In the genomic region with DNA sequence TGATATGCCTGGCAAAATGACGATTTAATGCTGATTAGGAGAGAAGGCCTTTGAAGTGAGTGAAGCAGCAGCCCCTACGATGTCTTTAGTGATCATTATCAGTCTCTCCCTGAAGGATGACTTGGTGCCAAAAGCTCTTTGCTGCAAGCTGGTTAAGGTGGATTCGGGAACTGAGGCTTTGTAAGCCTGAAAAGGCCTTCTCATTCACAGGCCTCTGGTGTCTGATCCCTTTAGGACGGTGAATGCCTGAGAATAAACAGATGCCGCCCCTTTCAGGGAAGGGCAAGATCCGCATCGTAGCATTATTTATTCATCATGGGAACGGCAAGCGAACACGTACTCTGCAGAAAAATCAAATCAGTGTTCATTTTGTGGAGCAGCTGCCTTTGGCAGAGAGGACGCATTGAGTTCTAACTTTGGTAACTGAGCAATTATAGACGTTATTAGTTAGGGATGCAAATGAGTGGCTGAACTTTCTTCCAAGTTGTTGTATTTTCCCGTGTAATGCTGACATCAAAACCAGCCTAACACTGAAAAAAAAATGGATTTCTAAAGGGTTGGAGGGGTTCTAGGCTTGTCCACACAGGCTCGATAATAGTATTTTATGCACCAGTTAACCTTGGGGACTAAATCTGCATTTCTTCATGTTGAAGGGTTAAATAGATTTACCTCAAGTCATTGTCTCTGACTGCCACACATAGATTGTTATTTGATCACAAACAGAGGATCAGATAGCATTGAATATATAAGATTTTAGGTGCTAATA, we compare ENCODE assay signal across 9 mouse cellular contexts.
DNase-seq lines count a peak whose midpoint lies in the region; ATAC-seq lines count a peak whose summit lies in the region.
"Had no signal": no experiment of that assay in that cellular context is flagged by ENCODE, and none has a peak within 500 bp of the region (broad histone marks: within the 10 kb centered on the region; RNA-seq: fewer than 3 reads in every experiment).

No protein-coding gene starts in this region.

- H3K4me3 ChIP-seq in hindbrain, embryonic 13.5 days, result no peak overlapping the region
- H3K4me3 ChIP-seq in midbrain, embryonic 12.5 days, result 0 out of 2 replicates have a peak overlapping the region, but pooled peaks have one; percentile 14
- H3K4me3 ChIP-seq: erythroblast, embryonic 14.5 days had no signal

- ATAC-seq in hindbrain, embryonic 13.5 days (ENCODE audit: low FRiP score), result peak; percentile 84
- ATAC-seq in midbrain, embryonic 12.5 days (ENCODE audit: low FRiP score, low read depth), result peak; percentile 92

- H3K9ac ChIP-seq in hindbrain, embryonic 13.5 days, result peak overlapping the region; percentile 51; the same call in 1 of the 2 replicates
- H3K9ac ChIP-seq in midbrain, embryonic 12.5 days (replicated peaks), result no peak overlapping the region; the same call in 1 of the 2 replicates

- peak overlapping the region; percentile 47 for H3K4me2 ChIP-seq in hindbrain, embryonic 13.5 days
- H3K4me2 ChIP-seq in midbrain, embryonic 12.5 days (replicated peaks), result peak overlapping the region; percentile 49

- peak overlapping the region; percentile 49 for H3K27ac ChIP-seq in hindbrain, embryonic 13.5 days
- peak overlapping the region; percentile 52 for H3K27ac ChIP-seq in midbrain, embryonic 12.5 days (replicated peaks)

- H3K27me3 ChIP-seq in hindbrain, embryonic 13.5 days, result no peaks in the 10 kb centered on the region
- H3K27me3 ChIP-seq in midbrain, embryonic 12.5 days, result no peaks in the 10 kb centered on the region

- no peaks in the 10 kb centered on the region for H3K9me3 ChIP-seq in hindbrain, embryonic 13.5 days
- H3K9me3 ChIP-seq in midbrain, embryonic 12.5 days, result no peaks in the 10 kb centered on the region

- H3K4me1 ChIP-seq in hindbrain, embryonic 13.5 days (replicated peaks), result peaks cover 13% of the 10 kb centered on the region
- H3K4me1 ChIP-seq in midbrain, embryonic 12.5 days, result peaks cover 15% of the 10 kb centered on the region

- 18% methylated on average over 14 of the region's 14 CpGs for WGBS in hindbrain, embryonic 13.5 days
- WGBS in midbrain, embryonic 12.5 days, result 13% methylated on average over 14 of the region's 14 CpGs

- peak; percentile 31 to 48 for DNase-seq in adrenal gland, adult (ENCODE audit: inconsistent age in 2 of 2, low spot score in 1 of 2)
- no peak for DNase-seq in adrenal gland, postnatal 10 days
- peak; percentile 69 for DNase-seq in embryo, embryonic 10.5 days (ENCODE audit: low spot score)
- DNase-seq in thymus, postnatal 14 days, result no peak
- DNase-seq in frontal cortex, postnatal 10 days (ENCODE audit: low spot score in 2 of 2), result no peak
- no peak for DNase-seq in right cerebral cortex, postnatal 14 days

- no peaks in the 10 kb centered on the region for H3K36me3 ChIP-seq in hindbrain, embryonic 13.5 days
- no peaks in the 10 kb centered on the region for H3K36me3 ChIP-seq in midbrain, embryonic 12.5 days

Comparison
In these comparisons a context has a peak if more than half of its experiments do, and no peak if none do; other contexts are left out.
1. DNase-seq: peak in adrenal gland, adult (2 of 2) and embryo, embryonic 10.5 days (single experiment); none in adrenal gland, postnatal 10 days (single experiment), thymus, postnatal 14 days (single experiment), frontal cortex, postnatal 10 days (0 of 2) and right cerebral cortex, postnatal 14 days (single experiment).